Mouse (Mus musculus) T-helper 2 cell (primary cell): ENCODE measurements around the gene Ifna4.
"Not testable (repeated sequence)": the region's sequence is repeated elsewhere in the genome, so short reads cannot be mapped to it uniquely, and the experiment has no call there.

ENCODE experiments used
- in situ Hi-C: fragments of 300-600 bp; cut with MboI, MseI; formaldehyde crosslinking; loops from one replicate; pipeline ENCODE4 v1.15.1; 2025; ENCODE audit warnings: high pct_unique_total_duplicates

The Ifna4 gene

DNA sequence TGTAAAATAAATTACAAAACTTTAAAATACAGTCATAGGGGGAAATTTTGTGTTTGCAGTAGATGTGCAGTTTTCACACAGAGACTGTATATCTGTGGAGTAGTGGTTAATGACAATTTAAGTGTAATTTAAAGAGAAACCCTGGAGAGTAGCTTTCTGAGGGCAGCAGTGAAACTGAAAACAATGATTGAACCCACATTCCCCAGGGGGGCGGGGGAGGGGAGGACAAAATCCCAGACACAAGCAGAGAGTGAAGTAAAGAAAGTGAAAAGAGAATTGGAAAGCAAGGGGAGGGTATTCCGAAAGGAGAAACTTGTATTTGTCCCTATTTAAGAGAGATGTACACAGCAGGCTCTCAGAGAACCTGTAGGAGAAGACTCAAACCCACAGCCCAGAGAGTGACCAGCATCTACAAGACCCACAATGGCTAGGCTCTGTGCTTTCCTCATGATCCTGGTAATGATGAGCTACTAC is at the start of gene Ifna4:
Ifna4 (plus strand) TSS at position 424 of the 474 bp plus-strand sequence.
- in situ Hi-C loops, result no loop called here

DNA sequence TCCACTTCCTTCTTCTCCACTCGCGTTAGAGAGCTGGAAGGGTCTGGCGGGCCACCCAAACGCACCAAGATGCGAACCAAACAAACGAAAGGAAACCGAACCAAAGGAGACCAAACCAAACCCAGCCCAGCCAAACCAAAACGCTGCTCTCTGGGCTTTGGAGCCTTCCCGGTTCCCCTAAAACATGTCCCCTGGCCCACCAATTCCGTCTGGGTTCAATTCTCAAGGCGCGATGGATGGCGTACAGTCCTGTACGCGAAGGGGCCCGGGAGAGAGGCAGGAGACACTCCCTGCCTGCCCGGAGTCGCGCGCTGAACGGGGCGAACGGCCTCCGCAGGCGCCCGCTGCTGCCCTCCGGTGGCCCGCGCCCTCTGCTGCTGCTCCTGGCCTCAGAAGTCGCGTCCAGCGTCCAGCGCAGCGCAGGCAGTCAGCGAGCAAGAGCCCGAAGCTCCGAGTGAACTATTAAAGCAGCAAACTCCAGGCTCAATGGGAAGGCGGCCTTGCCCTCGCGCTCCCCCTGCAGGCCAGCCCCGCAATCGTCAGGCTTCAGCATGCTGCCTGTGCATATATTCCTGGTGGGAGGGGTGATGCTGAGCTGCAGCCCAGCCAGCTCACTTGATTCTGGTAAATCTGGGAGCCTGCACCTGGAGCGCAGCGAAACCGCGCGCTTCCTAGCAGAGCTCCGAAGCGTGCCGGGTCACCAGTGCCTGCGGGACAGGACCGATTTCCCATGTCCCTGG is 47.6 kb upstream of the Ifna4 start, which contains the start of gene Gm13275:
Gm13275 (plus strand) TSS at position 552 of the 740 bp plus-strand sequence.
- in situ Hi-C loops, result loop anchor here (25.0 kb wide), 1 partner anchor 782 kb away; no protein-coding TSS in a partner anchor

DNA sequence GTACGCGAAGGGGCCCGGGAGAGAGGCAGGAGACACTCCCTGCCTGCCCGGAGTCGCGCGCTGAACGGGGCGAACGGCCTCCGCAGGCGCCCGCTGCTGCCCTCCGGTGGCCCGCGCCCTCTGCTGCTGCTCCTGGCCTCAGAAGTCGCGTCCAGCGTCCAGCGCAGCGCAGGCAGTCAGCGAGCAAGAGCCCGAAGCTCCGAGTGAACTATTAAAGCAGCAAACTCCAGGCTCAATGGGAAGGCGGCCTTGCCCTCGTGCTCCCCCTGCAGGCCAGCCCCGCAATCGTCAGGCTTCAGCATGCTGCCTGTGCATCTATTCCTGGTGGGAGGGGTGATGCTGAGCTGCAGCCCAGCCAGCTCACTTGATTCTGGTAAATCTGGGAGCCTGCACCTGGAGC is 44.6 kb upstream of the Ifna4 start, which contains the start of gene Gm13279:
Gm13279 (plus strand) TSS at position 301 of the 400 bp plus-strand sequence.
- in situ Hi-C loops, result loop anchor here (25.0 kb wide), 1 partner anchor 785 kb away; no protein-coding TSS in a partner anchor

DNA sequence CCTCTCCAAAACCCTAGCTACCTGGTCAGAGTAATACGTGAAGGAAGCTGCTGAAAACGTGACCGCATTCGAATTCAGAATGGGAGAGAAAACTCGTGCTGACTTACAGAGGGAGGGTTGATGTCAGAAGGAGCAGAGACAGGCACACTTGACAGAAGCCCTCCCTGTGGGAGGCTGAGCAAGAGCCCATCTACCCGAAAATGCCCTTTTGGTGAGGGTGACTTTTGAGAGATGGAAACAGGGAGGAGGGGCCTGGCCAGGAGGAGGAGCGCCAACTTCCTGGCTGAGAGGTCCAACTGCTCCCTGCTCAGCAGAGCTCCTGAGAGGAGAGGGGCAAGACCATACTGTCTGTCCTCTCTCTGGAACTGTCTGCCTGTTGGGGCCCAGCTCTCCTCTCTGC is 42.3 kb upstream of the Ifna4 start, which contains the start of gene Gm13285:
Gm13285 (plus strand) TSS at position 301 of the 400 bp plus-strand sequence.
- in situ Hi-C loops, result loop anchor here (25.0 kb wide), 1 partner anchor 787 kb away; no protein-coding TSS in a partner anchor

DNA sequence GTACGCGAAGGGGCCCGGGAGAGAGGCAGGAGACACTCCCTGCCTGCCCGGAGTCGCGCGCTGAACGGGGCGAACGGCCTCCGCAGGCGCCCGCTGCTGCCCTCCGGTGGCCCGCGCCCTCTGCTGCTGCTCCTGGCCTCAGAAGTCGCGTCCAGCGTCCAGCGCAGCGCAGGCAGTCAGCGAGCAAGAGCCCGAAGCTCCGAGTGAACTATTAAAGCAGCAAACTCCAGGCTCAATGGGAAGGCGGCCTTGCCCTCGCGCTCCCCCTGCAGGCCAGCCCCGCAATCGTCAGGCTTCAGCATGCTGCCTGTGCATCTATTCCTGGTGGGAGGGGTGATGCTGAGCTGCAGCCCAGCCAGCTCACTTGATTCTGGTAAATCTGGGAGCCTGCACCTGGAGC is 38.7 kb upstream of the Ifna4 start, which contains the start of gene Gm13287:
Gm13287 (plus strand) TSS at position 301 of the 400 bp plus-strand sequence.
- in situ Hi-C loops, result loop anchor here (10.0 kb wide), 1 partner anchor 62 kb away; no protein-coding TSS in a partner anchor

DNA sequence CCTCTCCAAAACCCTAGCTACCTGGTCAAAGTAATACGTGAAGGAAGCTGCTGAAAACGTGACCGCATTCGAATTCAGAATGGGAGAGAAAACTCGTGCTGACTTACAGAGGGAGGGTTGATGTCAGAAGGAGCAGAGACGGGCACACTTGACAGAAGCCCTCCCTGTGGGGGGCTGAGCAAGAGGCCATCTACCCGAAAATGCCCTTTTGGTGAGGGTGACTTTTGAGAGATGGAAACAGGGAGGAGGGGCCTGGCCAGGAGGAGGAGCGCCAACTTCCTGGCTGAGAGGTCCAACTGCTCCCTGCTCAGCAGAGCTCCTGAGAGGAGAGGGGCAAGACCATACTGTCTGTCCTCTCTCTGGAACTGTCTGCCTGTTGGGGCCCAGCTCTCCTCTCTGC is 36.4 kb upstream of the Ifna4 start, which contains the start of gene Gm13288:
Gm13288 (plus strand) TSS at position 301 of the 400 bp plus-strand sequence.
- in situ Hi-C loops, result loop anchor here (10.0 kb wide), 1 partner anchor 60 kb away; no protein-coding TSS in a partner anchor

DNA sequence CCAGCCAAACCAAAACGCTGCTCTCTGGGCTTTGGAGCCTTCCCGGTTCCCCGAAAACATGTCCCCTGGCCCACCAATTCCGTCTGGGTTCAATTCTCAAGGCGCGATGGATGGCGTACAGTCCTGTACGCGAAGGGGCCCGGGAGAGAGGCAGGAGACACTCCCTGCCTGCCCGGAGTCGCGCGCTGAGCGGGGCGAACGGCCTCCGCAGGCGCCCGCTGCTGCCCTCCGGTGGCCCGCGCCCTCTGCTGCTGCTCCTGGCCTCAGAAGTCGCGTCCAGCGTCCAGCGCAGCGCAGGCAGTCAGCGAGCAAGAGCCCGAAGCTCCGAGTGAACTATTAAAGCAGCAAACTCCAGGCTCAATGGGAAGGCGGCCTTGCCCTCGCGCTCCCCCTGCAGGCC is 35.9 kb upstream of the Ifna4 start:
- in situ Hi-C loops, result loop anchor here (10.0 kb wide), 1 partner anchor 59 kb away; no protein-coding TSS in a partner anchor

DNA sequence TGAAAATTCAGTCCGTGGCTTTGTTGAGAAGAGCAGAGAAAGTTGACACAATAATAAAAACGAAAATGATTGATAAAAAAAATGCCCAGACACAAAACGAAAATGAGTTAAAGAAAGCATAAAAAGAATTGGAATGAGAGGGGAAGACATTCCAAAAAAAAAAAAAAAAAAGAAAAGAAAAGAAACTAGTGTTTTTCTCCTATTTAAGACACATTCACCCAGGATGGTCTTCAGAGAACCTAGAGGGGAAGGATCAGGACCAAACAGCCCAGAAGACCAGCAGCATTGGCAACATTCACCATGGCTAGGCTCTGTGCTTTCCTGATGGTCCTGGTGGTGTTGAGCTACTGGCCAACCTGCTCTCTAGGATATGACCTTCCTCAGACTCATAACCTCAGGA is 25.7 kb upstream of the Ifna4 start, which contains the start of gene Ifna7:
Ifna7 (plus strand) TSS at position 301 of the 400 bp plus-strand sequence.
- in situ Hi-C loops, result no loop called here

DNA sequence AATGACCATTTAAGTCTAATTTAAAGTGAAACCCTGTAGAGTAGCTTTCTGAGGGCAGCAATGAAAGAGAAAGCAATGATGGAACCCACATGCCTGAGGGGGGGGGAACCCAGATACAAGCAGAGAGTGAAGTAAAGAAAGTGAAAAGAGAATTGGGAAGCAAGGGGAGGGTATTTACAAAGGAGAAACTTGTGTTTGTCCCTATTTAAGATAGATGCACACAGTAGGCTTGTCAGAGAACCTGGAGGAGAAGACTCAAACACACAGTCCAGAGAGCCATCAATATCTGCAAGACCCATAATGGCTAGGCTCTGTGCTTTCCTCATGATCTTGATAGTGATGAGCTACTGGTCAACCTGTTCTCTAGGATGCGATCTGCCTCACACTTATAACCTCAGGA is 22.0 kb upstream of the Ifna4 start, which contains the start of gene Ifna11:
Ifna11 (plus strand) TSS at position 301 of the 400 bp plus-strand sequence.
- in situ Hi-C loops, result no loop called here

DNA sequence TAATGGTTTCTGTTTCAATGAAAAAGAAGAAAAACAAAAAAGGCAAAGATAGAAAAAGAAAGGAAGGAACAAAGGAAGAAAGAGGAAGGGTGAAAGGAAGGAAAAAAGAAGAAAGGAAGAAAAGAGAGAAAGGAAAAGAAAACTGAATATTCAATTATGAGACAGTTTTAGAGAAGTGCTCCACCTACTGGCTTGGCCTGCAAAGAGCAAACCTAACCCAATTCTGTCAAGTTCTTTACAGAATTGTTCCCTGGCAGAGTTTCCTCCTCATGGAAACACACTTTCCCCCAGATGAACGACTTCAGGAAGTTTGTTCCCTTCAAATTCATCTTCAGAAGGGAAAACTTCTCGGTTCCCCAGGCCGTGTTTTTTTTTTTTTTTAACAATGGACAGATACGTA is 18.7 kb upstream of the Ifna4 start:
- in situ Hi-C loops, result no loop called here

DNA sequence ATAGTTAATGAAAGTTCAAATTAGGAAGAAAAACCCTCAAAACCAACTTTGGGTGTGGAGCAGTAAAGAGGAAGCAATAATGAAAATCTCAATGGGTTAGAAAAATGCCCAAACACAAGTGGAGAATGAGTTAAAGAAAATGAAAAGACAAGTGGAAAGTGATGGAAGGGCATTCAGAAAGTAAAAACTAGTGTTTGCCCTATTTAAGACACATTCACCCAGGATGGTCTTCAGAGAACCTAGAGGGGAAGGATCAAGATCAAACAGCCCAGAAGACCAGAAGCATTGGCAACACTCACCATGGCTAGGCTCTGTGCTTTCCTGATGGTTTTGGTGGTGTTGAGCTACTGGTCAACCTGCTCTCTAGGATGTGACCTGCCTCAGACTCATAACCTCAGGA is 14.5 kb upstream of the Ifna4 start, which contains the start of gene Ifna6:
Ifna6 (plus strand) TSS at position 301 of the 400 bp plus-strand sequence.
- in situ Hi-C loops, result not testable (repeated sequence)

DNA sequence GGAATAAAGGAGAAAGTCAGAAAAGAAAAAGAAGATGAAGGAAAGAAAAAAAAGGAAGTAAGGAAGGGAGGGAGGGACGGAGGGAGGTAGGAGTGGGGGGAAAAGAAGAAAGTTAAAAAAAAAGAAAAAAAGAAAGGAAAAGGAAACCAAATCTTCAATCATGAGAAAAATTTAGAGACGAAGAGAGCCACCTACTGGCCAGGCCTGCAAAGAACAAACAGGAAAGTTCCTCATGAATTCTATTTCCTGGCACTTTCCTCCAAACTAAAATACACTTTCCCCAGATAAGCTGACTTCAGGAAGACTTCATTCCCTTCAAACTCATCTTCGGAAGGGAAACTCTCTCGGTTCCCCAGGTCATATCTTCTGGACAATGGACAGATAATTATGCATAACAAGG is 11.1 kb upstream of the Ifna4 start:
- in situ Hi-C loops, result no loop called here

DNA sequence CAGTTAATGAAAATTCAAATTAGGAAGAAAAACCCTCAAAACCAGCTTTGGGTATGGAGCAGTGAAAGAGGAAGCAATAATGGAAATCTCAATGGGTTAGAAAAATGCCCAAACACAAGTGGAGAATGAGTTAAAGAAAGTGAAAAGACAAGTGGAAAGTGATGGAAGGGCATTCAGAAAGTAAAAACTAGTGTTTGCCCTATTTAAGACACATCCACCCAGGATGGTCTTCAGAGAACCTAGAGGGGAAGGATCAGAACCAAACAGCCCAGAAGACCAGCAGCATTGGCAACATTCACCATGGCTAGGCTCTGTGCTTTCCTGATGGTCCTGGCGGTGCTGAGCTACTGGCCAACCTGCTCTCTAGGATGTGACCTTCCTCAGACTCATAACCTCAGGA is 6.4 kb upstream of the Ifna4 start, which contains the start of gene Ifna5:
Ifna5 (plus strand) TSS at position 301 of the 400 bp plus-strand sequence.
- in situ Hi-C loops, result not testable (repeated sequence)

DNA sequence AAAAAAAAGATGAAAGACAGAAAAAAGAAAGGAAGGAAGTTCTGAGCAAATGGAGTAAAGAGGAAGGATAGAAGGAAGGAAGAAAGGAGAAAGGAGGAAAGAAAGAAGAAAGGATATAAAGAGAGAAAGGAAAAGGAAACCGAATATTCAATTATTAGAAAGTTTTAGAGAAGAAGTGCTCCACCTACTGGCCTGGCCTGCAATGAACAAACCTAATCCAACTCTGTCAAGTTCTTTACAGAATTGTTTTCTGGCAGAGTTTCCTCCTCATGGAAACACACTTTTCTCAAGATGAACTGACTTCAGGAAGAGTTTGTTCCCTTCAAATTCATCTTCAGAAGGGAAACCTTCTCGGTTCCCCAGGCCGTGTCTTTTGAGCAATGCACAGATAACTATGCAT is 2.8 kb upstream of the Ifna4 start:
- in situ Hi-C loops, result no loop called here

DNA sequence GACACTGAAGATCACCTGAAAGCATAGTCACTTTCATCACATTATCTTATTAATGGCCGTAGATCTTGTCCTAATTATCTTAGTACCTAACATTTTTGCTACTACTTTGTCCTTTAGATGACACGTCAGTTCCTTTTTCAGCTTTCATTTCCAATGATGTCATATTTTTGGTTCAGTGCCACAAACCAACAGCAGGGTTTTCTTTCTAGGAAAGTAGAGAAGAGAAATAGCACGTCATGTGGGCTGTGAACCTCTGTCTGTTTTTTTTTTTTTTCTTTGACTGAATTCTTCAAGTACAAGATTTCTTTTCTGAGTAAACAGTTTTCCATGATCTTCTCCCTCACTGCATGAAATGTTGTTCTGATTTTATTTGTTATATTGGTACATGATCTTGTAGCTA is 1.6 kb upstream of the Ifna4 start:
- in situ Hi-C loops, result no loop called here

DNA sequence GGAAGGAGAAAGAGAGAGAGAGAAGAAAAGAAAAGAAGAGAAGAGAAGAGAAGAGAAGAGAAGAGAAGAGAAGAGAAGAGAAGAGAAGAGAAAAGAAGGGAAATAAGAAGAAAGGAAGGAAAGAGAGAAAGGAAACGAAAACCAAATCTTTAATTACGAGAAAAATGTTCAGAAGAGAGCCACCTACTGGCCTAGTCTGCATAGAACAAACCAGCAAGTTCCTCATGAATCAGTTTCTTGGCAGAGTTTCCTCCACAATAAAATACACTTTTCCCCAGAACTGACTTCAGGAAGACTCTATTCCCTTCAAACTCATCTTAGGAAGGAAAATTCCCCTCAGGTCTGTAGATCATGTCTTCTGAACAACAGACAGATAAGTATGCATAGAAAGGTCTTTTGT is 3.7 kb downstream of the Ifna4 start:
- in situ Hi-C loops, result no loop called here

DNA sequence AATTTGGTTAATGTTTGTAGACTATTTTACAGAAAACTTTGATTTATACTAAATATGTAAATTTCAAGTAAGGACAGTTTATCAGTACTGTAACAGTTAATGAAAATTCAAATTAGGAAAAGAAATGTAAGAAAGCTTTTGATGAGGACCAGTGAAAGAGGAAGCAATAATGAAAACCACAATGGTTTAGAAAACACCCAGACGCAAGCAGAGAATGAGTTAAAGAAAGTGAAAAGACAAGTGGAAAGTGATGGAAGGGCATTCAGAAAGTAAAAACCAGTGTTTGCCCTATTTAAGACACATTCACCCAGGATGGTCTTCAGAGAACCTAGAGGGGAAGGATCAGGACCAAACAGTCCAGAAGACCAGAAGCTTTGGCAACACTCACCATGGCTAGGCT is 8.0 kb downstream of the Ifna4 start, which contains the start of gene Ifna1:
Ifna1 (plus strand) TSS at position 390 of the 400 bp plus-strand sequence.
- in situ Hi-C loops, result loop anchor here (25.0 kb wide), 1 partner anchor 438 kb away; the partner anchor contains the start of gene Cdkn2a

DNA sequence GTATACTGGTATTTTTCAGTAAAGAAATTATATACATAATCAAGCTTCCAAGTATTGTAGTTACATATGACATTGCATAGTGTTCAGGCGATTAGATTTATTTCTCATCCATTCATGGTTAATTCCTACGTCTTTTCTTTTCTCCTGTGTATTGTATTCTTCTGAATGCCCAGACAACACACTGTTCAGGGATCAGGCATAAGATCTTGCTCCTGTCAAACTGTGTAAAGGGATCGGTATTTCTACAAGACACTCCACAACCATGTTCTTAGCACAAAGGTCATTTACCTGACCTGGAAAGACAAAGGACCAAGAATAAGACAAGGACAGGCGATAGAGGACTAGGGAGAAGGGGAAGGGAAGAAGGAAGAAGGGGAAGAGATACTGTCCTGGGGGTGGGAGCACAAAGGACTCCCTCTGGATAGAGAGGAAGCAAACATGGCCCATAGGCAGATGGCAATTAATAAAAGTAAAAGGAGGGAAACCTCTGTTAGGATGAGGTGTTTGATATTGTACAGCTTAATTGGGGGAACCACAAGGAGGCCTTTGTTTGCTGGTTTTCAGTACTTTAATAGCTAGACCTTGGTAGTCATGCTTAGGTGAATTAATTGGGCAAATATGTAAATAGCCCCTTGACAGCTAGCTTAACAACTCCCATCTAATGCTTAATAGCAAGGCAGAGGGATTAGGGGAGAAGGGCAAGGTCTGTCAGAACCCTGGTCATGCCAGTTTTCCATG is 9.5 kb downstream of the Ifna4 start:
- in situ Hi-C loops, result loop anchor here (25.0 kb wide), 1 partner anchor 436 kb away; the partner anchor contains the start of gene Cdkn2a

DNA sequence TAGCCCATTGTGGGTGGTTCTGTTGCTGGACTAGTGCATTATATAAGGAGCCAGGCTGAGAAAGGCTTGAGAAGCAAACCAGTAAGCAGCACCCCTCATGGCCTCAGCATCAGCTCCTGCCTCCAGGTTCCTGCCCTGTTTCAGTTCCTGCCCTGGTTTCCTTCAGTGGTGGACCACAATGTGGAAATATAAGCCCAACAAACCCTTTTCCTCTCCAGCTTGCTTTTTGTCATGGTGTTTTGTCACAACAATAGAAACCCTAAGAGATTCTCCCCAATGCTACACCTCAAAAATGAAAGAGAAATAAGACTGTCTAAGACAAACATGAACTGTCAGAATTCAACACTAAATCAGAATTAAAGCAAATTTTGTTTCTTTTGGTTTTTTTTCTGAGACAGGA is 17.6 kb downstream of the Ifna4 start:
- in situ Hi-C loops, result loop anchor here (25.0 kb wide), 1 partner anchor 428 kb away; the partner anchor contains the start of gene Cdkn2a

DNA sequence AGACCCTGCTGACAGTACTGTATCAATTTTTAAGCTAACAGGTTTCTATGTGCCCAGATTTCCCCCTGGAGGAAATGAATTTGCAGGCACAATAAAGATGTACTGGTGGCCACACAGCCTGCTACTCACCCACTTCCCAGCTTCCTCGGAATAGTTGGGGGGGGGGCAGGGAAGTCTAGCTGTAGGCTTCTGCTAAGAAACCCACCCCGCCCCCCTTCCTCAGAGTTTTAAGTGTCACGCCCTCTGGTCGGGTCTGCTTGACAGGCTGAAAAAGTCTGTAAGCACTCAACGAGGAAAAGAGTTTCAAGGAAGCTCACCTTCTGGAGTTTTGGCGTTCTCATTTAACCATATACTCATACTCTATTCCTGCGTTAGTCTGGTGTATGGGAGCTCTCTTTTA is 21.6 kb downstream of the Ifna4 start:
- in situ Hi-C loops, result loop anchor here (10.0 to 25.0 kb wide), 2 partner anchors 59 to 424 kb away; partner anchors contain the start of genes Cdkn2a, Gm13287 and Gm13288

DNA sequence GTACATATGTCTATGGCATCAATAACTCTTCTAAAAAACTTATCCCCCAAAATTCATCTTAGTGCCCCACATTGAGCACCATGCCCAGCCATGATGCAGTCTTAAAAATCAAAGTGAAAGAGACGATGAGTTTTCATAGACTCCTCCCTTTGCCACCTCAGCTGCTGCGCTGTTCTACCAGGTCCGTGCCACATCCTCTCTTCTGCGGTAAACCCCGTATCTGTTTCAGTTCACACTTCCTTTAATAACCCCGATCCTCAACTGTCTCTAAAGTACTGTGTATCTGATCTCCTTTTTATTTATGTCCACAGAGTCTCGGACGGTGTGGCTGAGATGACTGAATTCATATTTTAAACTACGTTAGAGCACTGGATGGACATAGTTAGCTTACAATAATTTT is 22.9 kb downstream of the Ifna4 start:
- in situ Hi-C loops, result loop anchor here (10.0 to 25.0 kb wide), 2 partner anchors 60 to 423 kb away; partner anchors contain the start of genes Cdkn2a, Gm13287 and Gm13288
